Mouse (Mus musculus): ENCODE measurements around the gene Acr. TPM values are rescaled to one million over a fixed set of nuclear protein-coding genes. Genes with fewer than 3 reads are reported as not detected.

Gene Acr
- total and polyA plus RNA-seq, 3 experiments = not detected

GRCm38 (mm10) chr15:89544171-89544570 is 24.0 kb upstream of the Acr start:
- H3K4me2 ChIP-seq (ENCODE audit: insufficient read depth, low read depth, poor library complexity, severe bottlenecking) = no peak overlapping the region
- no peak overlapping the region for H3K9ac ChIP-seq (ENCODE audit: insufficient read depth, low read depth)
- peaks cover 61% of the 10 kb centered on the region for H3K27me3 ChIP-seq (replicated peaks)
- no peaks in the 10 kb centered on the region for H3K36me3 ChIP-seq (replicated peaks in 1 of 2; ENCODE audit: control insufficient read depth in 1 of 2, insufficient read depth in 1 of 2, low read length in 1 of 2)
- in situ Hi-C loops (cut with MboI; ENCODE audit: low pct_ligation_motif_present, low pct_unique_long_range_greater_than_20kb, low sequenced_read_pairs) = no loop called here
- no peaks in the 10 kb centered on the region for H3K4me1 ChIP-seq (ENCODE audit: control insufficient read depth in 1 of 2, insufficient read depth in 2 of 2)
- TF ChIP-seq SMC3 (IDR thresholded peaks at IDR 0.05; ENCODE audit: low read depth, low read length) = no peak
- TF ChIP-seq SIN3A (IDR thresholded peaks at IDR 0.05; ENCODE audit: low read length) = no peak
- TF ChIP-seq TCF12 (IDR thresholded peaks at IDR 0.05; ENCODE audit: low read depth, low read length) = no peak
- no peak for TF ChIP-seq NELFE (IDR thresholded peaks at IDR 0.05; ENCODE audit: low read depth, low read length)
- no peak for TF ChIP-seq JUN (IDR thresholded peaks at IDR 0.05; ENCODE audit: insufficient read depth, low read depth, low read length)
- TF ChIP-seq MAZ (IDR thresholded peaks at IDR 0.05; ENCODE audit: low read depth, low read length) = no peak
- no peak for TF ChIP-seq GABPA (IDR thresholded peaks at IDR 0.05; ENCODE audit: insufficient replicate concordance, low read depth, low read length)
- TF ChIP-seq MEF2A (IDR thresholded peaks at IDR 0.05; ENCODE audit: borderline replicate concordance, low read depth, low read length) = no peak
- TF ChIP-seq CTCF (conservative IDR thresholded peaks at IDR 0.05 in 1 of 2, IDR thresholded peaks at IDR 0.05 in 1 of 2; ENCODE audit: low read depth in 2 of 2, low read length in 2 of 2) = no peak
- no peak for TF ChIP-seq MYC (IDR thresholded peaks at IDR 0.05; ENCODE audit: low read depth, low read length)
- no peak for TF ChIP-seq KAT2A (IDR thresholded peaks at IDR 0.05; ENCODE audit: insufficient replicate concordance, low read length)
- no peak for TF ChIP-seq CHD2 (IDR thresholded peaks at IDR 0.05; ENCODE audit: low read length)
- no peak for TF ChIP-seq MAX (IDR thresholded peaks at IDR 0.05; ENCODE audit: low read length)
- TF ChIP-seq NRF1 (IDR thresholded peaks at IDR 0.05; ENCODE audit: low read depth, low read length) = no peak
- no peak for TF ChIP-seq RCOR1 (conservative IDR thresholded peaks at IDR 0.05; ENCODE audit: low read depth, low read length)
- TF ChIP-seq MAFK (IDR thresholded peaks at IDR 0.05; ENCODE audit: insufficient replicate concordance, low read length) = no peak
- TF ChIP-seq JUND (conservative IDR thresholded peaks at IDR 0.05; ENCODE audit: low read depth, low read length) = no peak
- TF ChIP-seq E2F4 (IDR thresholded peaks at IDR 0.05; ENCODE audit: insufficient replicate concordance, low read depth, low read length) = no peak
- H3K4me3 ChIP-seq (replicated peaks in 1 of 3; ENCODE audit: low read depth in 2 of 3, low read length in 2 of 3, poor library complexity in 1 of 3) = no peak overlapping the region
- H3K27ac ChIP-seq (ENCODE audit: insufficient read depth, low read depth) = no peak overlapping the region
- DNase-seq (ENCODE audit: extremely low read depth) = no peak
- peaks cover 2% of the 10 kb centered on the region for H3K9me3 ChIP-seq (replicated peaks; ENCODE audit: low read length)
- dilution Hi-C loops (cut with MboI; ENCODE audit: extremely low pct_ligation_motif_present, extremely low pct_unique_long_range_greater_than_20kb, low sequenced_read_pairs) = no loop called here
- H3K79me2 ChIP-seq (replicated peaks; ENCODE audit: control insufficient read depth, extremely low read depth, insufficient read depth, poor library complexity, severe bottlenecking) = no peaks in the 10 kb centered on the region

GRCm38 (mm10) chr15:89547321-89547720 is 20.8 kb upstream of the Acr start:
- DNase-seq (ENCODE audit: extremely low read depth) = no peak
- Histone ChIP-seq H3K27me3 (replicated peaks) (peaks cover 73% of the 10 kb centered on the region), H3K9ac (ENCODE audit: insufficient read depth, low read depth) (no peak overlapping the region), H3K9me3 (replicated peaks; ENCODE audit: low read length) (peaks cover 5% of the 10 kb centered on the region), H3K4me2 (ENCODE audit: insufficient read depth, low read depth, poor library complexity, severe bottlenecking) (no peak overlapping the region), H3K27ac (ENCODE audit: insufficient read depth, low read depth) (no peak overlapping the region), H3K36me3 (replicated peaks in 1 of 2; ENCODE audit: control insufficient read depth in 1 of 2, insufficient read depth in 1 of 2, low read length in 1 of 2) (no peaks in the 10 kb centered on the region), H3K4me3 (replicated peaks in 1 of 3; ENCODE audit: low read depth in 2 of 3, low read length in 2 of 3, poor library complexity in 1 of 3) (no peak overlapping the region), H3K4me1 (ENCODE audit: control insufficient read depth in 1 of 2, insufficient read depth in 2 of 2) (no peaks in the 10 kb centered on the region), H3K79me2 (replicated peaks; ENCODE audit: control insufficient read depth, extremely low read depth, insufficient read depth, poor library complexity, severe bottlenecking) (no peaks in the 10 kb centered on the region)
- in situ Hi-C loops (cut with MboI; ENCODE audit: low pct_ligation_motif_present, low pct_unique_long_range_greater_than_20kb, low sequenced_read_pairs) = no loop called here
- TF ChIP-seq MEF2A (IDR thresholded peaks at IDR 0.05; ENCODE audit: borderline replicate concordance, low read depth, low read length) (no peak), GABPA (IDR thresholded peaks at IDR 0.05; ENCODE audit: insufficient replicate concordance, low read depth, low read length) (no peak), MYC (IDR thresholded peaks at IDR 0.05; ENCODE audit: low read depth, low read length) (no peak), E2F4 (IDR thresholded peaks at IDR 0.05; ENCODE audit: insufficient replicate concordance, low read depth, low read length) (no peak), EP300 (IDR thresholded peaks at IDR 0.05; ENCODE audit: low read length) (no peak), UBTF (IDR thresholded peaks at IDR 0.05; ENCODE audit: low read depth, low read length) (no peak), HCFC1 (IDR thresholded peaks at IDR 0.05; ENCODE audit: low read depth, low read length) (no peak)
- dilution Hi-C loops (cut with MboI; ENCODE audit: extremely low pct_ligation_motif_present, extremely low pct_unique_long_range_greater_than_20kb, low sequenced_read_pairs) = no loop called here
